Mouse (Mus musculus) adrenal gland (tissue): ENCODE results near the gene Ccnt2.
"Not testable (repeated sequence)": the region's sequence is repeated elsewhere in the genome, so short reads cannot be mapped to it uniquely, and the experiment has no call there.

Experiments
- intact Hi-C: fragments of 180-260 bp; cut with DNase I; formaldehyde crosslinking; loops from one replicate; pipeline ENCODE4 v1.15.1; 2025
- long read RNA-seq, 2 experiments: library from polyadenylated mRNA; unstranded; transcript quantifications; one replicate each; pipeline ENCODE4 v2.0.0; 2020; ENCODE audit warnings: borderline replicate concordance in 1 of 2; ENCODE audit not compliant: insufficient replicate concordance in 1 of 2

Ccnt2 gene
- long read RNA-seq, experiment 1, full-length matches to known transcripts, result 18 of 23 reads
- long read RNA-seq, experiment 1, partial matches to known transcripts, result 3 of 23 reads
- long read RNA-seq, experiment 1, other reads (novel, unspliced or antisense), result 2 of 23 reads
- long read RNA-seq, experiment 2, full-length matches to known transcripts, result 21 of 33 reads
- long read RNA-seq, experiment 2, partial matches to known transcripts, result 2 of 33 reads
- long read RNA-seq, experiment 2, other reads (novel, unspliced or antisense), result 10 of 33 reads

DNA sequence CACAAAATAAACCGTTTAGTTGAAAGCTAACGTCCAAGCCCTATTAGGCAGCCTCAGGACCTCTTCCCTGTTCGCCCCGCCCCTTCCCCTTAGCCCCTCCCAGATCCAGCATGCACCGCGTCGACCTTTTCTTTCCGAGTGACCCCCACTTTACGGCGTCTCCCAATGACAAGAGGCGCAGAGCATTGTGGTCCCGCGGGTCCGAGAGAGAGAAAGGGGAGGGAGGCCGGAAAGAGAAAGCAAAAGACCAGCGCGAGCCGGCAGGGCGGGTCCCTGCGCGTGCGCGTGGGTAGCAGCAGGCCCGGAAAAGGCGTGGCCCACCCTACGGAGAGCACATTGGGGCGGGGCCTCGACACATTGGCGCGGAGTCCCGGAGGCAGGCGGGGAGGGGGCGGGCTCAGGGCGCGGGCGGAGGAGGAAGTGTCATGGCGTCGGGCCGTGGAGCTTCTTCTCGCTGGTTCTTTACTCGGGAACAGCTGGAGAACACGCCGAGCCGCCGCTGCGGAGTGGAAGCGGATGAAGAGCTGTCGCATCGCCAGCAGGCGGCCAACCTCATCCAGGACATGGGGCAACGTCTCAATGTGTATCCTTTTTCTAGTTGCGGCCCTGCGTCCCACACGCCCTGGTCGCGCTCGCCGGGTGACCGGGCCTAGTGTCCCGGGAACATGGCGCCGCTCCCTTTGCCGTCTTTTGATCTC, at the start of gene Ccnt2:
Gene Ccnt2 (plus strand): TSS at position 362 of the 698 bp plus-strand sequence.
- intact Hi-C loops, result no loop called here

DNA sequence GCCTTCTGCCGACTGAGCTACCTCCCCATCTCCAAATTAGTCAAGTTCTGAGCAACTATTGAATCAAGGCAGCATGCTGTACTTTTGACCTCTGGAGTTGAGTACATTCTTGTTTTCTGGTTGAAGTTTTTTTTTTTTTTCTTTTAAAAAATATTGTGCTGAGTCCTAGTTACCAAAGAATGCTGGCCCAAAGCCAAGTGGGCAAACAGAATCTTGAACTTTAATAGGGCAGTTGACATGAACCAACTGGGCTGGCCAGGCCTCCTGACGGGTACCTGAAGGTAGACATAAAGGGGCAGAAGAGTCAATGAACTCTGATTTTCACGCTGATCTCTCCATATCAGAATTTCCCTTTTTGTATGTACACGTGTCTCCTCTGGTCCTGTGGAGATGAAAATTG, 44.9 kb upstream of the Ccnt2 start, which contains the start of gene Acmsd:
Gene Acmsd (plus strand): TSS at position 318 of the 400 bp plus-strand sequence.
- intact Hi-C loops, result no loop called here

- intact Hi-C loops, result no loop called here
Observed at GRCm38 (mm10) chr1:127731086-127731485, 42.9 kb upstream of the Ccnt2 start.

DNA sequence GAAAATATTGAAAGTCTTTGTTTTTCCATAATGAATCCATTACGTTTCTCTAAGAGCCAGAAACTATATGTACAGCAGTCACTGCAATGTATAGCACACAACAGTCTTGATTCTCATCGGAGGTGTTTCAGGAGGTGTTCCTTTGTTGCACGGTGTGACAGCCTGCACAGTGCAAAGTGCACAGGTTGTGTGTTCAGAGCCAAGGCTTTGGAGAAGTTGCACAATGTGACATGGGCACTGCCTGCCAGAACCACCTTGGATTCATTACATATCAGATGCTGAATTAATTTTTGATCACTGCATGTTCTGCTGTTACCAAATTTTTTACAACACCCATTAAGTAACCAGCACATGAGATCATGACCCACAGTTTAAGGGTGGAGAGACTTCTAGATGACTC, 41.5 kb upstream of the Ccnt2 start:
- intact Hi-C loops, result no loop called here

- intact Hi-C loops, result no loop called here
Observed at GRCm38 (mm10) chr1:127732841-127733240, 41.1 kb upstream of the Ccnt2 start.

DNA sequence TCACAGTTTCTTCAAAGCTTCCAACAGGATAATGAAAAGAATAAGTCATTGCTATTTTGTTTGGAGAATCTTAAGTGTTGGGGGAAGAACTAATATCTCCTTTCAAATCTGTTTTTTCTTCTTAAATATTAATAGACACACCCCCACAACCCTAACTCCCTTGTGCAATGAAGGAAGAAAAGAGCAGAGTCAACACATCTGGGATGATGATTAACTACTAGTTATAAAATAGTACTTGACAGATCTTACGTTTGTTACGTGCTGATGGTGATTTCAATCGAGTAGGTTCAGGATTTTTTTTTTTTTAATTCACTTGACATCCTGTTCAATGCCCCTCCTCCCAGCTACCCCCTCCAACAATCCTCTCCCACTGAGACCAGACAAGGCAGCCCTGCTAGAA, 38.6 kb upstream of the Ccnt2 start:
- intact Hi-C loops, result no loop called here

- intact Hi-C loops, result no loop called here
Observed at GRCm38 (mm10) chr1:127750401-127751102, 23.4 kb upstream of the Ccnt2 start.

GRCm38 (mm10) chr1:127755806-127756205, 18.2 kb upstream of the Ccnt2 start:
- intact Hi-C loops, result no loop called here

DNA sequence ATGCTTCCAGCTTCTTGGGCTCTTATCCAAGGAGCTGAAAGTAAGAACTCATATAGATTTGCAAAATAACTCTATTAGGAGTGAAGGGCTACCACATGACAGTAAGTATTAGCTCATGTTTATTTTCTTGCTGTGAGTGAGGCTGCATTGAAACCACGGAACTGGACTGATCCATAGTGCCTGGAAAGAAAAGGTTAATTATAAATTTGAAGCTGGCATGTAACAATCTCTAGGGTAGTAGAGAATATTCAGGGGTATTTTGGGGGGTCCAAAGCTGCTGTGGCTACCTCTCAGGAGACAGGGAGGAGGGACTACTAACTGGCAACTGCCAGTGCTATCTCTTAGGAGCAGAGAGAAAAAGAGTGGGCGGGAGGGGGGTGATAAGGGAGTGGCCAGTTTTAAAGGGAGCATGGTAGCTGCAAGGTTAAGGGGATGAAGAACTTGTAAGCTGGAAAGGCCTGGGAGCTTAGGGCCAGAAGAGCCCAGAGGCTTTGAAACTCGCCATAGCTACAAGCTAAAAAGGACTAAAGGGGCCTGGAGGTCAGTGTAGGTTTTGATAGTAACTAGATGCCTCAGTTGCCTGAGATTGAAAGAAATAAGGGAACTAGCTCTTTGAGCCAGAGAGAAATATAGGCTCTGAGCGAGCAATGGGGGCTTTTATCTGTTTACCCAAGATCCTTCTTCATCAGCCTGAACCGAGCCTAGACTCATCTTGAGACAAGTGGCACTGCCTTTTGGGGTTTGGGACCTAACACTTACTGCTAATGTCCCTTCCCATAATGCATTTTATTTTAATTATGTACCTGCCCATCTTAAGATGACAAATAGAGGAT, 17.4 kb upstream of the Ccnt2 start:
- intact Hi-C loops, result no loop called here

DNA sequence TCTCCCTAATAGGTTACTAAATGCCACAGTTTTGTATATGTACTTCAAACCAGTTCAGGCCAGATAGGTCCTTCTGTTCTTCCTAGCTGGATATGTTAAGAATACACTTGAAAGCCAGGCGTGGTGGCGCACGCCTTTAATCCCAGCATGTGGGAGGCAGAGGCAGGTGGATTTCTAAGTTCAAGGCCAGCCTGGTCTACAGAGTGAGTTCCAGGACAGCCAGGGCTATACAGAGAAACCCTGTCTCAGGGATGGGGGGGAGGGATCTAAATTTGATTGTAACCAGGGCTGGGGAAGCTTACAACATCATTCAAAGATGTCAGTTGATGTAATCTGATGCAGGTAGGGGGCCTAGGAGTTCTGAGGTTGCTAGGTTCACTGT, 16.8 kb upstream of the Ccnt2 start:
- intact Hi-C loops, result not testable (repeated sequence)

GRCm38 (mm10) chr1:127765468-127765867, 8.5 kb upstream of the Ccnt2 start:
- intact Hi-C loops, result loop anchor here (2.0 to 5.0 kb wide), 2 partner anchors 68 to 265 kb away; no protein-coding TSS in a partner anchor

GRCm38 (mm10) chr1:127766741-127767140, 7.2 kb upstream of the Ccnt2 start:
- intact Hi-C loops, result loop anchor here (5.0 kb wide), 1 partner anchor 69 kb away; no protein-coding TSS in a partner anchor

DNA sequence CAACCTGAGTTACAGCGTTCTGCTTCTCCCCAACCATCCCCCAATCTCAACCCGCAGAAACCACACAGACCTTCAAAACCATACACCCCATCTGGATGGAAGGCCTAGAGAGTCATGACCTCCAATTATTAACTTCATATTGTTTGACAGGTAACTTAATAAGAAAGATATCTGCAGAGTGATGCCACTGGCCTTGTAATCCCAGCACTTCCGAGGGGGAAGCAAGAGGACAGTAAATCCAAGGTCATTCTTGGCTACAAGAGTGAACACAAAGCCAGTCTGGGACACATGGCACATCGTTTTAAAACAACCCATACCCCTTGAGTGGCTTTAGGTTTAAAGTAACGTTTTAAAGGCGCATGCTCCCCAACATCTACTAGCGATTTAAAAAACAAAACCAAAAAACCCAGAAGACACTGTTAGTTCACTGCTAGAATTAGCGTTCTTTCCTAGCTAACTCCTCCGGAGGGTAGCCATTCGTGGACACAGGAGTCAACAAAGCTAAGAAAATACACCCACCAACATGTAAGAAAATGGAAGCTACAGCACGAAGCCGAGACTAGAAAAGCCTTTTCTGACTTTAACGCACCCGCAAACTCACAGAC, 664 bp upstream of the Ccnt2 start:
- intact Hi-C loops, result no loop called here

- intact Hi-C loops, result no loop called here
Observed at GRCm38 (mm10) chr1:127774501-127774880, 527 bp downstream of the Ccnt2 start.

GRCm38 (mm10) chr1:127775206-127775720, 1.3 kb downstream of the Ccnt2 start:
- intact Hi-C loops, result no loop called here

GRCm38 (mm10) chr1:127776246-127776645, 2.3 kb downstream of the Ccnt2 start:
- intact Hi-C loops, result no loop called here

- intact Hi-C loops, result no loop called here
Observed at GRCm38 (mm10) chr1:127778611-127779010, 4.6 kb downstream of the Ccnt2 start.

GRCm38 (mm10) chr1:127780142-127780541, 6.2 kb downstream of the Ccnt2 start:
- intact Hi-C loops, result no loop called here

GRCm38 (mm10) chr1:127780849-127781248, 6.9 kb downstream of the Ccnt2 start:
- intact Hi-C loops, result no loop called here

- intact Hi-C loops, result no loop called here
Observed at GRCm38 (mm10) chr1:127783862-127784261, 9.9 kb downstream of the Ccnt2 start.

DNA sequence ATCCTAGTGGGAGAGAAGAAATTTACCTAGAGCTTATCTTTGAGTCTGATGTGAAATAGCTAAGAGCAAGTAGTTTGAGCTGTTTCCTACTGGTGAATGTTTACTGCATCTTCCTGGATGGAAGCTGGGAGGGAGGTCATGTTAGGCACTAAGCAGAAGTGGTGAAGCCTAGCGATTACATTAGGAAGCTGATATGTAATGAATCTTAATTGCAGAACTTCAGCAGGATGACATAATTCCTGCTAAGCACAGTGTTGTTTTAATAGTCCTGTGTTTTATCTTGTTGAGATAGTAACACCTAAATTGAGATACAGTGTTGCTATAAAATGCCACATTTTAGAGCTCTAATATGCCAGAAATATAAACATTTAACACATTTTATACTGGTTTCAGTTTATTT, 11.9 kb downstream of the Ccnt2 start:
- intact Hi-C loops, result no loop called here
